Mouse (Mus musculus): Measurements from ENCODE around the gene Lactbl1.

DNA sequence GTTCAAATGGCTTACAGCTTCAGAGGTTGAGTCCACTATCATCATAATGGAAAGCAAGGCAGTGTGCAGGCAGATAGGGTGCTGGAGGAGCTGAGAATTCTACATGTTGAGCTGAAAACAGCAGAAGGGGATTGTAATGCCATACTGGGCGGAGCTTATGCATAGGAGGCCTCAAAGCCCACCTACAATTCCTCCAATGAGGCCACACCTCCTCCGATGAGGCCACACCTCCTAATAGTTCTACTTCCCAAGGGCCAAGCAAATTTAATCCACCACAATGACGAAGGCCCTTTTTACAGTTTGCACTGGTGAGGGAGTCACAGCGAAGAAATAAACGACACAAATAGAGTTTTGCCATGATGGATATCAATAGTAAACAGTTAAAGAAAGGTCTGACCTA, 14.1 kb downstream of the Lactbl1 start:
- TF ChIP-seq ZNF384 (IDR thresholded peaks at IDR 0.05; ENCODE audit: low read depth, low read length) = no peak
- TF ChIP-seq ZC3H11A (IDR thresholded peaks at IDR 0.05; ENCODE audit: borderline replicate concordance, low read depth, low read length) = no peak
- TF ChIP-seq MAFK (IDR thresholded peaks at IDR 0.05; ENCODE audit: insufficient read depth, low read depth, low read length) = no peak
- TF ChIP-seq HCFC1 (IDR thresholded peaks at IDR 0.05; ENCODE audit: borderline replicate concordance, insufficient read depth, low read length) = no peak
- TF ChIP-seq CHD2 (IDR thresholded peaks at IDR 0.05; ENCODE audit: low read depth, low read length) = no peak

All from ES-E14 (cell line).